Comparison of ENCODE assay signal across 1 mouse cellular context in genomic region chr17:26794744-26795143, GRCm38 (mm10).
TF ChIP-seq lines count a peak whose summit lies in the region.

No protein-coding gene starts in this region.

TF ChIP-seq in CH12.LX, 34 proteins besides CTCF, POLR2A, EP300 and RAD21 (continued from another document):
- no peak for TF ChIP-seq CHD1 (IDR thresholded peaks at IDR 0.05; ENCODE audit: low read depth, low read length)
- peak; percentile 87 for TF ChIP-seq SMC3 (IDR thresholded peaks at IDR 0.05; ENCODE audit: low read depth, low read length)
